Mouse (Mus musculus): ENCODE data around the gene Apc2. TPM values are rescaled to one million over a fixed set of nuclear protein-coding genes. Genes with fewer than 3 reads are reported as not detected.

The Apc2 gene
- total and polyA plus RNA-seq, 3 experiments: 0.07 to 0.13 TPM; not detected in 1

- Histone ChIP-seq H3K4me2 (ENCODE audit: insufficient read depth, low read depth, poor library complexity, severe bottlenecking) (no peak overlapping the region), H3K79me2 (replicated peaks; ENCODE audit: control insufficient read depth, extremely low read depth, insufficient read depth, poor library complexity, severe bottlenecking) (peaks cover 3% of the 10 kb centered on the region), H3K27ac (ENCODE audit: insufficient read depth, low read depth) (no peak overlapping the region), H3K9ac (ENCODE audit: insufficient read depth, low read depth) (no peak overlapping the region), H3K9me3 (replicated peaks; ENCODE audit: low read length) (no peaks in the 10 kb centered on the region), H3K4me1 (ENCODE audit: control insufficient read depth in 1 of 2, insufficient read depth in 2 of 2) (peaks cover 8 to 30% of the 10 kb centered on the region in 2 experiments; a peak in 3 of 4 replicates), H3K36me3 (replicated peaks in 1 of 2; ENCODE audit: control insufficient read depth in 1 of 2, insufficient read depth in 1 of 2, low read length in 1 of 2) (peaks cover 14 to 19% of the 10 kb centered on the region in 2 experiments), H3K27me3 (replicated peaks) (peaks cover 46% of the 10 kb centered on the region), H3K4me3 (replicated peaks in 1 of 3; ENCODE audit: low read depth in 2 of 3, low read length in 2 of 3, poor library complexity in 1 of 3) (no peak overlapping the region)
- no peak for DNase-seq (ENCODE audit: extremely low read depth)
- dilution Hi-C loops (cut with MboI; ENCODE audit: extremely low pct_ligation_motif_present, extremely low pct_unique_long_range_greater_than_20kb, low sequenced_read_pairs): no loop called here
- no peak for TF ChIP-seq POLR2AphosphoS2 (IDR thresholded peaks at IDR 0.05; ENCODE audit: low read depth, low read length)
- no peak for TF ChIP-seq MYC (IDR thresholded peaks at IDR 0.05; ENCODE audit: low read depth, low read length)
- TF ChIP-seq ZKSCAN1 (IDR thresholded peaks at IDR 0.05; ENCODE audit: borderline replicate concordance, low read depth, low read length): no peak
- TF ChIP-seq GABPA (IDR thresholded peaks at IDR 0.05; ENCODE audit: insufficient replicate concordance, low read depth, low read length): no peak
- no peak for TF ChIP-seq CHD1 (IDR thresholded peaks at IDR 0.05; ENCODE audit: low read depth, low read length)
- TF ChIP-seq EP300 (IDR thresholded peaks at IDR 0.05; ENCODE audit: low read length): no peak
- no peak for TF ChIP-seq CHD2 (IDR thresholded peaks at IDR 0.05; ENCODE audit: low read length)
- no peak for TF ChIP-seq IRF4 (IDR thresholded peaks at IDR 0.05; ENCODE audit: low read depth, low read length)
- no peak for TF ChIP-seq JUND (conservative IDR thresholded peaks at IDR 0.05; ENCODE audit: low read depth, low read length)
- TF ChIP-seq PAX5 (IDR thresholded peaks at IDR 0.05; ENCODE audit: low read length): no peak
- no peak for TF ChIP-seq ZMIZ1 (IDR thresholded peaks at IDR 0.05; ENCODE audit: low read depth, low read length)
- TF ChIP-seq NRF1 (IDR thresholded peaks at IDR 0.05; ENCODE audit: low read depth, low read length): no peak
- in situ Hi-C loops (cut with MboI; ENCODE audit: low pct_ligation_motif_present, low pct_unique_long_range_greater_than_20kb, low sequenced_read_pairs): no loop called here
Observed at GRCm38 (mm10) chr10:80298571-80299281, 2.9 kb downstream of the Apc2 start.

GRCm38 (mm10) chr10:80299301-80299700, 3.5 kb downstream of the Apc2 start:
- no peak for DNase-seq (ENCODE audit: extremely low read depth)
- peaks cover 46% of the 10 kb centered on the region for H3K27me3 ChIP-seq (replicated peaks)
- H3K4me1 ChIP-seq (ENCODE audit: control insufficient read depth in 1 of 2, insufficient read depth in 2 of 2): peaks cover 5 to 26% of the 10 kb centered on the region in 2 experiments; a peak in 2 of 4 replicates
- H3K4me3 ChIP-seq (replicated peaks in 1 of 3; ENCODE audit: low read depth in 2 of 3, low read length in 2 of 3, poor library complexity in 1 of 3): no peak overlapping the region
- dilution Hi-C loops (cut with MboI; ENCODE audit: extremely low pct_ligation_motif_present, extremely low pct_unique_long_range_greater_than_20kb, low sequenced_read_pairs) (no loop called here), in situ Hi-C loops (cut with MboI; ENCODE audit: low pct_ligation_motif_present, low pct_unique_long_range_greater_than_20kb, low sequenced_read_pairs) (no loop called here)
- H3K36me3 ChIP-seq (replicated peaks in 1 of 2; ENCODE audit: control insufficient read depth in 1 of 2, insufficient read depth in 1 of 2, low read length in 1 of 2): peaks cover 8 to 13% of the 10 kb centered on the region in 2 experiments
- no peak overlapping the region for H3K9ac ChIP-seq (ENCODE audit: insufficient read depth, low read depth)
- no peaks in the 10 kb centered on the region for H3K9me3 ChIP-seq (replicated peaks; ENCODE audit: low read length)
- H3K4me2 ChIP-seq (ENCODE audit: insufficient read depth, low read depth, poor library complexity, severe bottlenecking): no peak overlapping the region
- H3K79me2 ChIP-seq (replicated peaks; ENCODE audit: control insufficient read depth, extremely low read depth, insufficient read depth, poor library complexity, severe bottlenecking): no peaks in the 10 kb centered on the region
- TF ChIP-seq KAT2A (IDR thresholded peaks at IDR 0.05; ENCODE audit: insufficient replicate concordance, low read length) (no peak), RCOR1 (conservative IDR thresholded peaks at IDR 0.05; ENCODE audit: low read depth, low read length) (no peak), NELFE (IDR thresholded peaks at IDR 0.05; ENCODE audit: low read depth, low read length) (no peak)
- H3K27ac ChIP-seq (ENCODE audit: insufficient read depth, low read depth): no peak overlapping the region
